Mouse (Mus musculus) kidney, adult 11 months (tissue): ENCODE results near the gene Olfr736.

Experiments
- DNase-seq: peaks from one replicate; pipeline ENCODE4 v3.0.0; 2022

Olfr736 gene

DNA sequence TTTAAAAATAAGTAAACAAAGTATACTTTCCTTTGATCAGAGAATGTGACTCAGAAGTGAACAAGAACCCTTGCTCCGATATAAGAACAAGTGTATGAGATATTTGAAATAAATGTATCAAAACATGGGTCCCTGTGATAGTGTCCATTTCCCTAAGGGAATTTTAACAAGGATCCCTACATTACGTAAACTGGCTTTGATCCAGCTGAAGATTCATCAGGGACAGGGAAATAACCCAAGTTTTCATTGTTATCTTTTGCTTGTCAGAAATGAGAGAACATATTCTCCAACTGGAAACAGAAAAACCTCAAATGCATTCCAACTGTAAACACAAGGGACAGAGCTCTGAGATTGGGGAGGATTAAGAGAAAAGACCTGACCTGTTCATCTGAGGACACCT, at the start of gene Olfr736:
Gene Olfr736, plus strand, starts transcription at position 301 of the 400 bp plus-strand sequence.
- DNase-seq = no peak

DNA sequence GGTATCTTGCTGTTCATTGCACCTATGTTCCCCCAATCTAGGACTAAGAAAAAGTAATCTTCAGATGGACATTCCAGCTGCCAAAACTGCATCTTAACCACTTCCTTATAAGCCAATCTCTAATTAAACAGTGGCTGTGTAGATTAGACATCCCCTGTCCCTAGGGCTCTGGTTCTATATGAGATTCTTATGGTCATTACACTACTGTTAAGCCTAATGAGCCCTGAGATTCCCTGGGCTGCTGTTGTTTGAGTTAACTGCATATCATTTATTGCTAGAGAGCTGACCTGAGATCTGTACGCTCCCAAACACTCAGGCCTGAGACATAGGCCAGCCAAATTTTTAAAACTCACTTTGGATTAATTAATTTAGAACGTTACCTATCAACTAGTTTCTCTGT, 32.2 kb upstream of the Olfr736 start, which contains the start of gene Olfr735:
Gene Olfr735, minus strand, starts transcription at position 77 of the 400 bp plus-strand sequence.
- DNase-seq = no peak

DNA sequence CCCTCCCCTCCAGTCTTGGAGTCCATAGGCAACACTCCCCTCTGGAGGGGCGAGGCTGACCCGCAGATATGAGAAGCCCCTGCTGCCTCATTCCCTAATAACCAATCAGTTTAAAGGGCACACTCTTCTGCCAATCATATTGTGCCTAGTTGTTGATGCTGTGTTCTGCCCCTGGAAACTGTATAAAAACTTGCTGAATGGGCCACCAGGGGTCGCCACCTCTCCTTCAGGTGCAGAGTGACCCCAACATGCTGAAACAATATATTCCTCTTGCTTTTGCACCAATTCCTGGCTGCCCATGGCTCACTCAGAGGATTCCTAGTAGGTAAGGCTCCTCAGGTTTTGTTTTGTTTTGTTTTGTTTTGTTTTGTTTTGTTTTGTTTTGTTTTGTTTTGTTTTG, 28.5 kb upstream of the Olfr736 start:
- peak; percentile 2 for DNase-seq

DNA sequence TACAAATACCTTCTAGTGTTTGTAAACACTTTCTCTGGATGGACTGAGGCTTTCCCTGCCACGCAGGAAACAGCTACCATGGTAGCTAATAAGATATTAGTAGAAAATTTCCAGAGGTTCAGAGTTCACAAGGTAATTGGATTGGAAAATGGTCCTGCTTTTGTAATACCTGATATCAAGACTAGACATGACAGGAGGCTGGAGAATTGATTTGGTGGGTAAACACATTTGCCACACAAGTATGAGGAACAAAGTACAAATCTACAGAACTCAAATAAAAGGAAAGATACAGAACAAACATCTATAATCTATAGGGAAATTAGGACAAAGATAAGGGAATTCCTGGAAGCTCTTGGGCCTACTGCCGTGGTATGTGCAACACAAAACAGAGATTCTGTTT, 24.2 kb upstream of the Olfr736 start:
- no peak for DNase-seq

DNA sequence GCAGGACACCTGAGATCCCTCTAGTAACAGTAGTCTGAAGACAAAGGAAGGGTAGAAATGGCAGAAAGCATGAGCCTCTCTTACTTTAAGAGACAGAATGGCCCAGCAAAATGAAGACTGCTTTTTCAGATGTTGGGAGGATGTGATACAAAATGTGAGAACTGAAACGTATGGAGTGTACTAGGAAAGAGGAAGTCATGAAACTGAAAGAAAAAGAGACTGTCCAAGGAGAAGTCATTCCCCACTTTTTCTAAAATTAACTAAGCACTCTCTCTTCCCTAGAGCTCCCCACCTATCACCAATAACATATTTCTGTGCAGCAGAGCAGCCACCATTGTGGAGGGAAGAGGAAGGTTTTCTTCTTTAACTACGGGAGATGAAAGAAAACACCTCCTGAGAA, 23.4 kb upstream of the Olfr736 start, which contains the start of gene Tlr11:
Gene Tlr11, plus strand, starts transcription at position 322 of the 400 bp plus-strand sequence.
- DNase-seq = no peak

DNA sequence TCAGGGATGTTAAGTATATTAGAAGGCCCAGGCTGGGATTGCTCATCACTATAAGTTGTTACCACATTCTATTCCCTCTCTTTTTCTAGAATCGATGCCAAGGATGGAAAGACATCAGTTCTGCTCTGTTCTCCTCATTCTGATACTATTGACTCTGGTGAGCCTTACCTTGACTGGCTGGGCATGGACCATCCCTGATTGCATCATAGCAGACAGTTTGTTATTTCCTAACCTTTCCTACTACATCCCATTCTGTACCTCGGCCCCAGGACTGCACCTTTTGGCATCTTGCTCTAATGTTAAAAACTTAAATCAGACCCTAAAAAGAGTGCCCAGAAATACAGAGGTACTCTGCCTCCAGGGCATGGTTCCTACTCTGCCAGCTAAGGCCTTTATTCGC, 20.5 kb upstream of the Olfr736 start:
- DNase-seq = no peak

DNA sequence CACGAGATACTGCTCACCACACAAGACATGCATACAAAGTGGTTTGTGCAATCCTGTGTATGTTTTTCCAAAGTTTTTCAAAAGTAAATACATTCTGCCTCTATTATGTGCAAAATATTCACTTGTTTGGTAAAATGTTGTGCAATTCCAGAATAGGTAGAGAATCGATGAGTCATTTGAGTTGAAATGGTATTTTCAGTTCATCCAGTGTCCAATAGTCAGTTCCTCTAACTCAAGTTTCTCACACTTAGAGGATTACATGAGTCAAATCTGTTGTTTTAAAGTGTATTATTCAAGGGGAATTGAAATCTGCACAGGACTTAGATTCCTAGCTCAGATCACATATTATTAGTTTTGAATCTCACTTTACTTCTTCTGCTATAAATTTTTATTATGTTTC, 17.4 kb upstream of the Olfr736 start:
- DNase-seq = no peak

DNA sequence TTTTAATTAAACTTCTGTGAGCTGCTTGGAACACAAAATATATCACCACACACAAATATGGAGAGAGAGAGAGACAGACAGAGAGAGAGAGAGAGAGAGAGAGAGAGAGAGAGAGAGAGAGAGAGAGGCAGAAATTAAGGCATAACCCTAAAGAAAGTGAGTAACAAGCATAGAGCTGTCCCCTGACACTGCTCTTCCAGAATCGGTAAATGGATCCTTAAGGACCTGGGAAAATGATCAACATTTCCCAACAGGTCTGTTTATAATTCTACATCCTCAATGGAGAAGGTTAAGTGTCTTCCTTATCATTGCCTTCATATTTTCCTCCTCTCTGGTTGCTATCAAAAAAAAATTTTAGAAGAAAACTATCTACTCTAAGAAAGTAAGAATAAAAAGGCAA, 26.3 kb downstream of the Olfr736 start, which contains the start of gene Olfr738:
Gene Olfr738, plus strand, starts transcription at position 301 of the 400 bp plus-strand sequence.
- no peak for DNase-seq

DNA sequence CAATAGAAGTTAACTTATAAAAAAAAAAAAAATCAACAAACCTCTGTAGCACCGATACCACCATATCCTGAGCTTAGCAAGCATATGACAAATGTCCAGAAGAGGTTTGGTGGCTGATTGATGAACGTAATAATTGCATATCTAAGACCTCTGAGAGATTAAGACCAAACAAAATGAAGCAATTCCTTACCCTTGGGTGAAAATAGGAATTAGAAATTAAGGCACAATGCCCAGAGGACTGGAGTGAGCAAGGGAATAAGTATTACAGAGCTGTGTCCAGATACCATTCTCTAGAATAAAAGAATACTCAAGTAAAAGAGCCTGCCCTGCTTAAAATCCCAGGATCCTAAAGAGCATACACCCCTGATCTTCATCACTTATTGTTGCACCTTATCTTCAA, 37.4 kb downstream of the Olfr736 start, which contains the start of gene Olfr739:
Gene Olfr739, plus strand, starts transcription at position 301 of the 400 bp plus-strand sequence.
- no peak for DNase-seq
